Mouse (Mus musculus) adrenal gland, postnatal 14 days (tissue): ENCODE measurements around the gene Des. TPM values are rescaled to one million over a fixed set of nuclear protein-coding genes. Genes with fewer than 3 reads are reported as not detected.

Experiments used
- total RNA-seq: library from RNA; stranded (reverse); gene quantifications from 2 replicates; pipeline ENCODE4 v1.2.3, GENCODE M21; 2021

Des gene
- total RNA-seq, 1 experiment from 2014 or later = 19.8 TPM

Other genes starting within 250 kb of the Des start
- 4.3 and 5.9 TPM in 2 replicates for gene Nhej1, start 235.1 kb upstream of the Des start, total RNA-seq
- 0.71 TPM in 1 of 2 replicates, not detected in the other for gene Slc23a3, start 226.4 kb upstream of the Des start, total RNA-seq
- gene Cnppd1, start 217.6 kb upstream of the Des start, total RNA-seq = 35.0 and 47.1 TPM in 2 replicates
- 74.1 and 78.4 TPM in 2 replicates for gene Retreg2, start 217.6 kb upstream of the Des start, total RNA-seq
- gene Zfand2b, start 191.7 kb upstream of the Des start, total RNA-seq = 26.3 and 33.5 TPM in 2 replicates
- 37.0 and 44.5 TPM in 2 replicates for gene Abcb6, start 179.9 kb upstream of the Des start, total RNA-seq
- 14.4 and 19.8 TPM in 2 replicates for gene Ankzf1, start 168.2 kb upstream of the Des start, total RNA-seq
- gene Atg9a, start 168.1 kb upstream of the Des start, total RNA-seq = 36.0 and 36.4 TPM in 2 replicates
- gene Glb1l, start 149.5 kb upstream of the Des start, total RNA-seq = 18.0 and 24.7 TPM in 2 replicates
- 95.6 and 104 TPM in 2 replicates for gene Stk16, start 149.5 kb upstream of the Des start, total RNA-seq
- 42.9 and 53.1 TPM in 2 replicates for gene Tuba4a, start 140.5 kb upstream of the Des start, total RNA-seq
- not detected in 2 replicates for gene A630095N17Rik, start 128.2 kb upstream of the Des start, total RNA-seq
- gene Dnajb2, start 123.9 kb upstream of the Des start, total RNA-seq = 49.3 and 66.8 TPM in 2 replicates
- gene Ptprn, start 95.8 kb upstream of the Des start, total RNA-seq = 46.5 and 57.2 TPM in 2 replicates
- 119 and 126 TPM in 2 replicates for gene Resp18, start 81.9 kb upstream of the Des start, total RNA-seq
- gene Dnpep, start 42.3 kb upstream of the Des start, total RNA-seq = 92.5 and 101 TPM in 2 replicates
- 11.0 and 18.3 TPM in 2 replicates for gene Speg, start 15.0 kb downstream of the Des start, total RNA-seq
- gene Gmppa, start 75.6 kb downstream of the Des start, total RNA-seq = 58.8 and 74.2 TPM in 2 replicates
- gene Asic4, start 90.1 kb downstream of the Des start, total RNA-seq = 3.8 and 4.2 TPM in 2 replicates
- 40.7 and 47.0 TPM in 2 replicates for gene Chpf, start 119.0 kb downstream of the Des start, total RNA-seq
- gene Tmem198, start 119.2 kb downstream of the Des start, total RNA-seq = 2.9 and 3.3 TPM in 2 replicates
- gene Obsl1, start 146.1 kb downstream of the Des start, total RNA-seq = 98.3 and 99.4 TPM in 2 replicates
- gene Inha, start 146.7 kb downstream of the Des start, total RNA-seq = 85.9 and 116 TPM in 2 replicates
- 15.4 and 21.7 TPM in 2 replicates for gene Stk11ip, start 161.2 kb downstream of the Des start, total RNA-seq
- 67.4 and 89.2 TPM in 2 replicates for gene Slc4a3, start 185.9 kb downstream of the Des start, total RNA-seq